Mouse (Mus musculus) embryonic facial prominence, embryonic 11.5 days (tissue): ENCODE measurements around the gene Nav1. TPM values are rescaled to one million over a fixed set of nuclear protein-coding genes. Genes with fewer than 3 reads are reported as not detected.
A peak's percentile ranks its signal among the peaks of the same experiment; 100 is the strongest.

Experiments used
- ATAC-seq: fragments of 200-750 bp; cut with Nextera tagmentation; replicated peaks from 2 replicates; pipeline ENCODE4 v1.8.0; 2017; ENCODE audit warnings: low read depth; ENCODE audit not compliant: insufficient number of reproducible peaks, low FRiP score, low TSS enrichment
- DNase-seq: peaks from one replicate; pipeline ENCODE4 v3.0.0-alpha.2; 2015; ENCODE audit warnings: low spot score
- H3K27ac ChIP-seq: fragments of 300-500 bp; sonication (generic); replicated peaks from 2 replicates; pipeline ENCODE4 v1.5.1; 2014; ENCODE audit warnings: mild to moderate bottlenecking, low read depth, low read length, control low read depth
- H3K27me3 ChIP-seq: fragments of 300-500 bp; sonication (generic); 2 replicates; pipeline ENCODE4 v1.6.1; 2014; ENCODE audit warnings: mild to moderate bottlenecking, low read length, moderate library complexity, mixed read lengths; ENCODE audit not compliant: control insufficient read depth, insufficient read depth
- H3K36me3 ChIP-seq: fragments of 300-500 bp; sonication (generic); replicated peaks from 2 replicates; pipeline ENCODE4 v1.6.1; 2014; ENCODE audit warnings: low read depth, mild to moderate bottlenecking, low read length, moderate library complexity, mixed read lengths; ENCODE audit not compliant: control insufficient read depth, insufficient read depth
- H3K4me1 ChIP-seq: fragments of 300-500 bp; sonication (generic); 2 replicates; pipeline ENCODE4 v1.6.1; 2014; ENCODE audit warnings: low read length, mixed read lengths; ENCODE audit not compliant: control insufficient read depth, insufficient read depth
- H3K4me2 ChIP-seq: fragments of 300-500 bp; sonication (generic); 2 replicates; pipeline ENCODE4 v1.6.1; 2014; ENCODE audit warnings: low read depth, mild to moderate bottlenecking, control low read depth, low read length, moderate library complexity
- H3K4me3 ChIP-seq: fragments of 300-500 bp; sonication (generic); 2 replicates; pipeline ENCODE4 v1.5.1; 2014; ENCODE audit warnings: low read depth, low read length, control low read depth
- H3K9ac ChIP-seq: fragments of 300-500 bp; sonication (generic); replicated peaks from 2 replicates; pipeline ENCODE4 v1.6.1; 2014; ENCODE audit warnings: mild to moderate bottlenecking, control low read depth, low read length
- H3K9me3 ChIP-seq: fragments of 300-500 bp; sonication (generic); replicated peaks from 2 replicates; pipeline ENCODE4 v1.6.1; 2016; ENCODE audit warnings: mild to moderate bottlenecking, low read length, inconsistent platforms, mixed read lengths; ENCODE audit not compliant: control insufficient read depth
- WGBS: fragments of 180-500 bp; shearing (Covaris S2); extraction: QIAGEN DNeasy Blood & Tissue Kit; methylation state at CpG from one replicate; pipeline ENCODE4 v1.1.7; 2014; 5-methylcytosine and 5-hydroxymethylcytosine counted together
- polyA plus RNA-seq: library from polyadenylated mRNA; unstranded; fragments of >200 nt; fragmentation: Nextera tagmentation; extraction: Ambion mirVana; gene quantifications from 2 replicates; pipeline ENCODE4 v1.2.1, GENCODE M21; 2014

Nav1 gene
- polyA plus RNA-seq, 1 experiment from 2014 or later, result 11.9 TPM

DNA sequence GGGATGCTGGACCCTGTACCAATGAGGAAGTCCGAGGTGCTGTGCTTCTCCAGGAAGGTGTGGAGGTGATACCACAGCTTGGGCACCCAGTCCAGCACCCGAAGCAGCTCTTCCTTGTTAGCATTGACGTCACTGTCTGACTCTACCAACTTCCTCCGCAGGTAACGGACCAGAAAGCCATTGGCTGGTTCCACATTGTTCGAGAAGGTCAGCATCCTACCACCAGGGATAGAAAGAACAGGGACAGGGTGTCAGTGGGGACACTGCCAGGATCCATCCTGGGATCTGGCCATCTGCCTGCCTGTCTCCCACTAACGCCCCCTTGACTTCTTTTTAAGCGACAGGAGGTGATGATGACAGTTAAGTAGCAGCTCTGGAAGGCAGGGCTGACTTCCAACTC is 157.2 kb downstream of the Nav1 start:
- Histone ChIP-seq H3K36me3 (peaks cover 7% of the 10 kb centered on the region), H3K9me3 (no peaks in the 10 kb centered on the region), H3K9ac (no peak overlapping the region), H3K4me2 (no peak overlapping the region), H3K4me3 (no peak overlapping the region), H3K27ac (no peak overlapping the region), H3K27me3 (no peaks in the 10 kb centered on the region), H3K4me1 (no peaks in the 10 kb centered on the region)
- WGBS, result 90% methylated on average over 8 of the region's 8 CpGs
- no peak for DNase-seq
- no peak for ATAC-seq

- peaks cover 4% of the 10 kb centered on the region; the same call in 1 of the 2 replicates for H3K36me3 ChIP-seq
- 99% methylated on average over 5 of the region's 5 CpGs for WGBS
Observed at GRCm38 (mm10) chr1:135448940-135449339, 158.2 kb downstream of the Nav1 start.

GRCm38 (mm10) chr1:135443506-135443905 is 163.6 kb downstream of the Nav1 start:
- Histone ChIP-seq H3K4me3 (no peak overlapping the region), H3K9me3 (no peaks in the 10 kb centered on the region), H3K27ac (no peak overlapping the region), H3K4me2 (no peak overlapping the region), H3K4me1 (no peaks in the 10 kb centered on the region), H3K36me3 (peaks cover 4% of the 10 kb centered on the region; the same call in 1 of the 2 replicates), H3K9ac (no peak overlapping the region), H3K27me3 (no peaks in the 10 kb centered on the region)
- DNase-seq, result no peak
- WGBS, result 93% methylated on average over 12 of the region's 12 CpGs
- ATAC-seq, result no peak

More at GRCm38 (mm10) chr1:135448940-135449339, 158.2 kb downstream of the Nav1 start:
- H3K4me2 ChIP-seq, result no peak overlapping the region
- H3K4me1 ChIP-seq, result no peaks in the 10 kb centered on the region
- H3K27ac ChIP-seq, result no peak overlapping the region
- DNase-seq (no peak), ATAC-seq (no peak)
- no peaks in the 10 kb centered on the region for H3K9me3 ChIP-seq
- H3K27me3 ChIP-seq, result no peaks in the 10 kb centered on the region
- no peak overlapping the region for H3K4me3 ChIP-seq
- H3K9ac ChIP-seq, result no peak overlapping the region

GRCm38 (mm10) chr1:135441861-135442260 is 165.2 kb downstream of the Nav1 start:
- DNase-seq (no peak), ATAC-seq (no peak)
- H3K4me3 ChIP-seq, result no peak overlapping the region
- no peaks in the 10 kb centered on the region for H3K27me3 ChIP-seq
- no peaks in the 10 kb centered on the region for H3K4me1 ChIP-seq
- peaks cover 4% of the 10 kb centered on the region; the same call in 1 of the 2 replicates for H3K36me3 ChIP-seq
- H3K4me2 ChIP-seq, result no peak overlapping the region
- 93% methylated on average over 3 of the region's 3 CpGs for WGBS
- no peak overlapping the region for H3K9ac ChIP-seq
- H3K27ac ChIP-seq, result no peak overlapping the region
- H3K9me3 ChIP-seq, result no peaks in the 10 kb centered on the region

DNA sequence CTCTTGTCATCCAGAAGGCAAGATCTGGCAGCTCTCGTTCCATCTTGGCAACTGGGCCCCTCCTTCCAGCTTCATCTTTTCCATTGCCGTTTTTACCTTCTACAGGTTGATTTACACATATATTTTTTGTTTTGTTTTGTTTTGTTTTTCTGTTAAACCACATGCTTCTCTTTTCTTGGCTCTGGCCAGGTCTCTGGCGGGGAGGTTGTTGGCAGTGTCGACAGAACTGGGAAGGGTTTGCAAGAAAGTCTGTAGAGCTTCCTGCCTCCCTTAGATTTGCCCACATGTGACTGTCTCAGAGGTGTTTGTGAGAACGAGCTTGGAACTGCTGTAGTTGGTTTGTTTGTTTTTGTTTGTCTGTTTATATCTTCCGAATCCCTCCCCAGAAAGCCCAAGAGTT is 166.1 kb downstream of the Nav1 start:
- no peak for DNase-seq
- Histone ChIP-seq H3K36me3 (peaks cover 4% of the 10 kb centered on the region; the same call in 1 of the 2 replicates), H3K9me3 (no peaks in the 10 kb centered on the region), H3K4me1 (no peaks in the 10 kb centered on the region), H3K9ac (no peak overlapping the region), H3K27me3 (no peaks in the 10 kb centered on the region), H3K4me2 (no peak overlapping the region), H3K4me3 (no peak overlapping the region), H3K27ac (no peak overlapping the region)
- 88% methylated on average over 6 of the region's 6 CpGs for WGBS
- no peak for ATAC-seq

DNA sequence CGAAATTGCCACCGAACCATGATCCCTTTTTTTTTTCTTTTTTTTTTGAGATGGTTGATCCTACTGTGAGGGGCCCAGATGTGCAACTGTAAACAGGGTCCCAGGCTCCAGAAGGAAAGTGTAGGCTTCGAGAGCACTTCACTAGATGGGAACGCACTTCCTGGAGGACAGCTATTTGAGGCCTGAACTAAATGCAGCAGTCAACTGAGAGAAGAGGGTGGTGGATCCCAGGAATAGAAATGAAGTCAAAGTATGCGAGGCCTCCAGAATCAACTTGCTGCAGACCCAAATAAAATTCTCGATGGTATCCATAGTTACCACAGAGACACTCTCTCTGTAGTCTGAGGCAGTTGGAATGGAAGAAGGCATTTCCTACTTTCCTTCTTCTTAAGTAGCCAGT is 168.3 kb downstream of the Nav1 start:
- Histone ChIP-seq H3K27ac (no peak overlapping the region), H3K9me3 (no peaks in the 10 kb centered on the region), H3K4me1 (no peaks in the 10 kb centered on the region), H3K36me3 (peaks cover 4% of the 10 kb centered on the region; the same call in 1 of the 2 replicates), H3K4me3 (no peak overlapping the region), H3K9ac (no peak overlapping the region), H3K4me2 (no peak overlapping the region), H3K27me3 (no peaks in the 10 kb centered on the region)
- no peak for ATAC-seq
- no peak for DNase-seq
- 91% methylated on average over 6 of the region's 6 CpGs for WGBS

DNA sequence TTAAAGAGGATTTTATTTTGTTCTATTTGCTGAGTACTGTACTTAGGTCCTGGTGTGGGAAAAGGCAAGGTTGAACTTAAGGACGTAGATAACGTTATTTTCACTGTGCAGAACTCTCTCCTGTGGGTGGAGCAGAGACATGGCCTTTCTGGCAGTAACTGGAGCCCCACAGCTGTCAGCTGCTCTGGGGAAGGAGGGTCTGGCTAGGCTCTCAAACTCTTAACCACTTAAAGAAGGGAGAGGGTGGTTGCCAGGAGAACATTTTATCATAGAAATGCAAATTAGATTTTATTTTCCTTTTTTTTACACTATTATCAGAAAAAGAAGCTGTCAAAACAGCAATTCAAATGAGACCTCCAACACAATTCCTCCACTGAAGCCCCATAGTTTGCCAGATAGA is 171.3 kb downstream of the Nav1 start:
- 30% methylated on average over 2 of the region's 2 CpGs for whole genome bisulfite sequencing
- no peaks in the 10 kb centered on the region for H3K36me3 ChIP-seq
- H3K9me3 ChIP-seq, result no peaks in the 10 kb centered on the region
- no peak overlapping the region for H3K9ac ChIP-seq
- ATAC-seq (no peak), DNase-seq (peak; percentile 16)
- H3K4me2 ChIP-seq, result no peak overlapping the region
- H3K4me3 ChIP-seq, result no peak overlapping the region
- H3K4me1 ChIP-seq, result no peaks in the 10 kb centered on the region
- H3K27ac ChIP-seq, result no peak overlapping the region
- no peaks in the 10 kb centered on the region for H3K27me3 ChIP-seq

- H3K4me2 ChIP-seq, result peak overlapping the region; percentile 43
- no peaks in the 10 kb centered on the region for H3K9me3 ChIP-seq
- no peaks in the 10 kb centered on the region for H3K27me3 ChIP-seq
- no peaks in the 10 kb centered on the region for H3K4me1 ChIP-seq
- H3K4me3 ChIP-seq, result peak overlapping the region; percentile 93
- DNase-seq, result no peak
- WGBS, result 1% methylated on average over 14 of the region's 14 CpGs
- ATAC-seq, result peak; percentile 70
- H3K36me3 ChIP-seq, result no peaks in the 10 kb centered on the region; the same call in 1 of the 2 replicates
- H3K27ac ChIP-seq, result no peak overlapping the region
- H3K9ac ChIP-seq, result peak overlapping the region; percentile 99
Observed at GRCm38 (mm10) chr1:135430669-135431017, 176.5 kb downstream of the Nav1 start.
